Mouse (Mus musculus) lung, adult 2 months (tissue): Measurements from ENCODE around the gene Terf2.
A peak's percentile ranks its signal among the peaks of the same experiment; 100 is the strongest.

Experiments used
- CTCF ChIP-seq: fragments of 200-500 bp; IDR thresholded peaks from 2 replicates; pipeline ENCODE4 v1.5.1; 2011; ENCODE audit warnings: mild to moderate bottlenecking, low read length, control low read depth; ENCODE audit not compliant: insufficient read depth
- POLR2A ChIP-seq: fragments of 200-500 bp; IDR thresholded peaks from 2 replicates; pipeline ENCODE4 v1.6.1; 2011; ENCODE audit warnings: low read depth, mild to moderate bottlenecking, control low read depth, low read length, borderline replicate concordance; ENCODE audit errors: extremely low read depth

DNA sequence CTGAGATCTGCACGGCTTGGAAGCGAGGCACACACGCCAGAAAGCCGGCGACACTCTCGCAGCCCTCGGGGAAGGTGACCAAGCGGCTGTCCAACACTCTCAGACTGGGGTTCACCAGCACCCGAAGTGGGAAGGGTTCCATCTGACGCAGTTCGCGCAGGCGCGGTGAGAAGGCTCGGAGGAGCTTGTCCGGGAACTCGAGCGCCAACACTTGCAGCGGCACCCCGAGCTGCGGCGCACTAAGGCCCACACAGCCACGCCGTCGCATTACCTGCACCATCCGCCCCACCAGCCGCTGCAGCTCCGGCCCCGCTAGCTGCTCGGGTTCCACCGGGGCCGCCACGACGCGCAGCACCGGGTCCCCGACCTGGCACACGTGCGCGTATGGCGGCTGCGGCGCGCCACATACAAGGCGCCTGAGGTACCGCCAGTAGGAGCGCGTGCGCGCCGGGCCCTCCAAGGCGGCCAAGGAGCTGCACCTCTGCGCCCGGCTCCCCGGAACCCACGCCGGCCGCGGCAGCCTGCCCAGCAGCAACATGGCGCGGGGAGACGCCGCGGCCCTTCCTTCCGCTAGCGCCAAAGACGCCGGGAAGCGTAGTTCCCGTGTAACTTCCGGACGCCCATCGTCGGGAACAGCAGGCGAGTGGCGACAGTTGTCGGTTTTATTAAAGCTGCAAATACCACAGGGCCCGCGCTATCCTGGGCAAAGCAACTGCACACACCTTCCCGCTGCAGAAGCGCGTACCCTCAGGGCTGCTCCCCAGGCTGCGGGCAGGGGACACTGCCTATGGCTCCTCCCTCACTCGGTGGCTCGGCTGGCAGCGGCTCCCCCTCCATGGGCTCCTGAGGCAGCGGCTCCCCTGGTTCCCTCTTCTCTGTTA, 48.0 kb downstream of the Terf2 start, which contains the start of gene Pdf:
- TF ChIP-seq POLR2A (peak; percentile 70; the same call in 1 of the 2 replicates), CTCF (no peak)
